8 mouse cellular contexts compared by ENCODE assay signal in the genomic region with DNA sequence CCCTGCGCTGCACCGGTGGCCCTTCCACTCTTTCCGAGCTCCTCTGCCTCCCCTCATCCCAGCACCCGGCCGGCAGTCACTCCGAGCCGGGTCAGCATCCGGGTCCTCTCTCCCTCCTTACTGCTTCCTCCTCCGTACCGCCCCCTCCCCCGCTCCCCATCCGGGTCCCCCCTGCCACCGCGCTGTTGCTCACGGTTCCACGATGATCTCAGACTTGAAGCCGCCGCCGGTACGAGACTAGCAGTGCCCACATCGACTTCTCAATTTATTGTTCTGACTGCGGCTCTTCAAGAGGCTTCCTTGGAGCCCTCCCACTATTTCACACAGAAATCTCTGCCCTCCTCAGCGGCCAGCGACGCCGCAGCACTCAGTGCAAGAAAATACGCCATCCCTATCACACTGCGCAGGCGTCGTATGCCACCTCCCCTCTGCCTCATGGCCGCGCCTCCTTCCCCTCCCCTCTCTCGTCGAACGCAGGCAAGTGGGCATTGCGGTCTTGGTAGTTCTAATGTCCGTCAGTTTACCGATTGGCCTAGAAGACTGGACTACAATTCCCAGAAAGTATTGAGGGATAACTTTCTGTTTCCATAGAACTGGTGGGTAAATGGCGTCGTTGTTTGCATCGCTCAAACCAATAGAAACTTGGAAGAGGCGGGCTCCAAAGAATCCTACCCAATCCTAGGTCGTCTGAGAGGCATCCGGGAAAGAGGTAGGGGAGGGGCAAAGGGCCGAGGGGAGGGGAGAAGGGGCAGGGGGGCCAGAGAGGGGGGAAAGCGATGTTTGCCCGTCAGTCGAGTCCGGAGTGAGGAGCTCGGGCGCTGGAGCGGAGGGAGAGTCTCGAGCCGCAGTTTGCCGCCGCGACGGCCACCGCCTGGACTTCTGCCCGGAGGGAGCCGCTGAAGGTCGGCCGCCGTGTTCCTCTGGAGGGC. TPM values are rescaled to one million over a fixed set of nuclear protein-coding genes. Genes with fewer than 3 reads are reported as not detected.
DNase-seq lines count a peak whose midpoint lies in the region; ATAC-seq and TF ChIP-seq lines count a peak whose summit lies in the region.

A gene (plus strand): TSS at position 220 of the 929 bp plus-strand sequence.
A gene (minus strand): TSS at position 476 of the 929 bp plus-strand sequence.

- 0% methylated on average over 50 of the region's 64 CpGs for WGBS in embryonic facial prominence, embryonic 14.5 days
- WGBS in heart, adult 2 months, result under 1% methylated on average over 63 of the region's 64 CpGs
- WGBS in limb, embryonic 13.5 days, result under 1% methylated on average over 64 of the region's 64 CpGs
- WGBS in midbrain, embryonic 16.5 days, result under 1% methylated on average over 53 of the region's 64 CpGs

- ATAC-seq in embryonic facial prominence, embryonic 14.5 days (ENCODE audit: low read depth), result peak; percentile 98
- peak; percentile 98 for ATAC-seq in limb, embryonic 13.5 days (ENCODE audit: low FRiP score, low read depth)
- peak; percentile 97 for ATAC-seq in midbrain, embryonic 16.5 days

- intact Hi-C loops in heart, adult 2 months (cut with DNase I), result loop anchor here (1.0 to 10.0 kb wide), 3 partner anchors 23 to 552 kb away; a partner anchor contains a TSS

- H3K4me2 ChIP-seq in embryonic facial prominence, embryonic 14.5 days (ENCODE audit: low read depth, low read length), result peak within 1 kb of the TSS; percentile 71
- H3K4me2 ChIP-seq in limb, embryonic 13.5 days (replicated peaks), result peak within 1 kb of the TSS; percentile 86
- peak within 1 kb of the TSS; percentile 81 for H3K4me2 ChIP-seq in midbrain, embryonic 16.5 days (ENCODE audit: low read length)

- peak; percentile 99 for DNase-seq in 3T3-L1 (ENCODE audit: low read depth, low spot score)
- peak; percentile 65 to 90 for DNase-seq in adrenal gland, postnatal 4 days (ENCODE audit: low spot score in 2 of 2)
- peak; percentile 100 for DNase-seq in embryonic facial prominence, embryonic 14.5 days (ENCODE audit: low spot score)
- DNase-seq in heart, adult 2 months, result peak; percentile 93 to 98
- DNase-seq in kidney, adult 8-10 months, result peak; percentile 97 to 99
- DNase-seq in spleen, postnatal 10 days (ENCODE audit: low spot score in 2 of 2), result peak; percentile 86 to 96

- H3K4me1 ChIP-seq in embryonic facial prominence, embryonic 14.5 days (ENCODE audit: control insufficient read depth, insufficient read depth, low read length), result peaks cover 14% of the 10 kb centered on the region; the same call in 1 of the 2 replicates
- H3K4me1 ChIP-seq in heart, adult 2 months (ENCODE audit: control insufficient read depth, insufficient read depth, low read length), result peaks cover 5% of the 10 kb centered on the region
- H3K4me1 ChIP-seq in limb, embryonic 13.5 days, result peaks cover 22% of the 10 kb centered on the region
- H3K4me1 ChIP-seq in midbrain, embryonic 16.5 days (ENCODE audit: control insufficient read depth, insufficient read depth, low read length), result peaks cover 34% of the 10 kb centered on the region

- TF ChIP-seq CTCF in heart, adult 2 months (IDR thresholded peaks at IDR 0.05), result no peak

- TF ChIP-seq POLR2A in heart, adult 2 months (IDR thresholded peaks at IDR 0.05; ENCODE audit: insufficient read depth, low read depth, low read length), result peak; percentile 98

- H3K9me3 ChIP-seq in embryonic facial prominence, embryonic 14.5 days (ENCODE audit: control insufficient read depth, low read length), result no peaks in the 10 kb centered on the region
- H3K9me3 ChIP-seq in limb, embryonic 13.5 days, result no peaks in the 10 kb centered on the region
- H3K9me3 ChIP-seq in midbrain, embryonic 16.5 days (replicated peaks; ENCODE audit: control insufficient read depth, low read length, poor library complexity, severe bottlenecking), result no peaks in the 10 kb centered on the region

- H3K4me3 ChIP-seq in embryonic facial prominence, embryonic 14.5 days (ENCODE audit: low read depth, low read length), result peak within 1 kb of the TSS; percentile 98
- peak within 1 kb of the TSS; percentile 87 for H3K4me3 ChIP-seq in heart, adult 2 months
- peak within 1 kb of the TSS; percentile 99 for H3K4me3 ChIP-seq in limb, embryonic 13.5 days
- H3K4me3 ChIP-seq in midbrain, embryonic 16.5 days (ENCODE audit: low read depth, low read length), result peak within 1 kb of the TSS; percentile 99

- peaks cover 19% of the 10 kb centered on the region; the same call in 1 of the 2 replicates for H3K36me3 ChIP-seq in embryonic facial prominence, embryonic 14.5 days (ENCODE audit: control insufficient read depth, insufficient read depth, low read length)
- H3K36me3 ChIP-seq in heart, adult 2 months (ENCODE audit: control insufficient read depth, insufficient read depth, low read length), result peaks cover 24% of the 10 kb centered on the region
- peaks cover 14% of the 10 kb centered on the region for H3K36me3 ChIP-seq in limb, embryonic 13.5 days
- H3K36me3 ChIP-seq in midbrain, embryonic 16.5 days (ENCODE audit: control insufficient read depth, insufficient read depth, low read length), result 0 out of 2 replicates have a peak, but pooled peaks cover 2% of the 10 kb centered on the region

- H3K9ac ChIP-seq in embryonic facial prominence, embryonic 14.5 days (ENCODE audit: low read depth, low read length), result peak within 1 kb of the TSS; percentile 98
- peak within 1 kb of the TSS; percentile 83 for H3K9ac ChIP-seq in heart, adult 2 months (ENCODE audit: low read depth, low read length)
- H3K9ac ChIP-seq in limb, embryonic 13.5 days, result peak within 1 kb of the TSS; percentile 99
- H3K9ac ChIP-seq in midbrain, embryonic 16.5 days (ENCODE audit: low read depth, low read length), result peak within 1 kb of the TSS; percentile 99

- H3K27ac ChIP-seq in embryonic facial prominence, embryonic 14.5 days (replicated peaks; ENCODE audit: low read depth, low read length), result peak within 1 kb of the TSS; percentile 97
- H3K27ac ChIP-seq in heart, adult 2 months, result peak within 1 kb of the TSS; percentile 95
- H3K27ac ChIP-seq in limb, embryonic 13.5 days, result peak within 1 kb of the TSS; percentile 98
- H3K27ac ChIP-seq in midbrain, embryonic 16.5 days (ENCODE audit: low read length), result peak within 1 kb of the TSS; percentile 97

- no peak for TF ChIP-seq EP300 in heart, adult 2 months (IDR thresholded peaks at IDR 0.05; ENCODE audit: insufficient read depth, low read depth, low read length)

- H3K79me2 ChIP-seq in heart, adult 2 months (replicated peaks; ENCODE audit: control insufficient read depth, insufficient read depth, low read length), result peaks cover 8% of the 10 kb centered on the region

- H3K27me3 ChIP-seq in embryonic facial prominence, embryonic 14.5 days (replicated peaks; ENCODE audit: control insufficient read depth, insufficient read depth, low read length), result no peaks in the 10 kb centered on the region
- H3K27me3 ChIP-seq in heart, adult 2 months (ENCODE audit: control insufficient read depth, insufficient read depth, low read length), result no peaks in the 10 kb centered on the region
- no peaks in the 10 kb centered on the region for H3K27me3 ChIP-seq in limb, embryonic 13.5 days
- H3K27me3 ChIP-seq in midbrain, embryonic 16.5 days (ENCODE audit: control insufficient read depth, insufficient read depth, low read depth, low read length), result no peaks in the 10 kb centered on the region

RNA-seq across cellular contexts. Expression of the first gene that starts in this region (rescaled TPM):
- 10 to 100 TPM; 42.0 to 45.9 TPM for total RNA-seq in adrenal gland, postnatal 4 days (2021)
- 50.0 and 60.8 TPM in 2 replicates for polyA plus RNA-seq in embryonic facial prominence, embryonic 14.5 days (2014; fragmentation: Nextera tagmentation; extraction: Ambion mirVana)
- total RNA-seq in heart, adult 2 months (2021), result 10 to 100 TPM; 18.0 to 22.4 TPM
- 2.7 and 4.9 TPM in 2 replicates for polyA plus RNA-seq in heart, adult 2 months (2012; rRNA removed)
- 102 and 111 TPM in 2 replicates for polyA plus RNA-seq in limb, embryonic 13.5 days (2015; fragmentation: Nextera tagmentation; extraction: Ambion mirVana)
- 80.9 and 89.7 TPM in 2 replicates for polyA plus RNA-seq in midbrain, embryonic 16.5 days (2015; fragmentation: Nextera tagmentation; extraction: Ambion mirVana)

RNA-seq across cellular contexts. Expression of the second gene that starts in this region (rescaled TPM):
- total RNA-seq in adrenal gland, postnatal 4 days (2021), result 10 to 100 TPM; 41.8 to 45.9 TPM
- polyA plus RNA-seq in embryonic facial prominence, embryonic 14.5 days (2014; fragmentation: Nextera tagmentation; extraction: Ambion mirVana), result 50.2 and 57.4 TPM in 2 replicates
- total RNA-seq in heart, adult 2 months (2021), result 10 to 100 TPM; 19.2 to 24.2 TPM
- polyA plus RNA-seq in heart, adult 2 months (2012; rRNA removed), result 8.2 and 22.5 TPM in 2 replicates
- 60.8 and 62.9 TPM in 2 replicates for polyA plus RNA-seq in limb, embryonic 13.5 days (2015; fragmentation: Nextera tagmentation; extraction: Ambion mirVana)
- 80.6 and 81.0 TPM in 2 replicates for polyA plus RNA-seq in midbrain, embryonic 16.5 days (2015; fragmentation: Nextera tagmentation; extraction: Ambion mirVana)

Comparison
In these comparisons a context has a peak if more than half of its experiments do, and no peak if none do; other contexts are left out.
1. Peak in every context shown above with its lines: DNase-seq, ATAC-seq, H3K4me3 ChIP-seq and H3K27ac ChIP-seq.